Mouse (Mus musculus) gastrocnemius, postnatal 36 days (tissue): ENCODE measurements at regions not wholly inside any gene's neighbourhood (a gene's known extent, or its start where the extent isn't known, plus 50 kb on each side); places are given as distances from the start of the nearest gene placed in this dataset.
"Not testable (repeated sequence)": the region's sequence is repeated elsewhere in the genome, so short reads cannot be mapped to it uniquely, and the experiment has no call there.

ENCODE experiments used
- DNase-seq, 2 experiments: peaks; one replicate each; pipeline ENCODE4 v3.0.0; 2022
- intact Hi-C: fragments of 180-260 bp; cut with DNase I; formaldehyde crosslinking; loops from one replicate; pipeline ENCODE4 v1.15.1; 2025

GRCm38 (mm10) chr3:126011269-126011668, 72.8 kb upstream of the Ugt8a start:
- no peak for DNase-seq
- intact Hi-C loops: loop anchor here (5.0 kb wide), 1 partner anchor 391 kb away; no protein-coding TSS in a partner anchor

DNA sequence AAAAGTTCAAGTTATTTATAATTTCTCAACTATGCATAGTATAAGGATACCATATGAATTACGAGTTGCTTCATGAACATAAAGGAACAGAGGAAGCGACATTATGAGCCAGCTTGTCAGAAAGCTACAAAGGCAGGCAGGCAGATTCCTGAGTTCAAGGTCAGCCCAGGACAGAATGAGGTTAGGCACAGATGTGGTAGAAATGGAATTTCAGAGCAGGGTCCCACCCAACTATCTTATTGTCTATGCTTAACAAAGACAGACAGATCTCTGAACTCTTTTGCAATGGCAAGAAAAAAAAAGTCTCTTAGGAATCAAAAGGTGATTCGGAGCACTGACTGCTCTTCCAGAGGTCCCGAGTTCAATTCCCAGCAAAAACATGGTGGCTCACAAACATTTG, 77.7 kb upstream of the Ugt8a start:
- intact Hi-C loops: no loop called here
- DNase-seq: no peak

- DNase-seq: no peak
- intact Hi-C loops: no loop called here
Observed at GRCm38 (mm10) chr3:126044327-126044726, 105.9 kb upstream of the Ugt8a start.

GRCm38 (mm10) chr3:126044861-126045260, 106.4 kb upstream of the Ugt8a start:
- intact Hi-C loops: no loop called here
- no peak for DNase-seq

DNA sequence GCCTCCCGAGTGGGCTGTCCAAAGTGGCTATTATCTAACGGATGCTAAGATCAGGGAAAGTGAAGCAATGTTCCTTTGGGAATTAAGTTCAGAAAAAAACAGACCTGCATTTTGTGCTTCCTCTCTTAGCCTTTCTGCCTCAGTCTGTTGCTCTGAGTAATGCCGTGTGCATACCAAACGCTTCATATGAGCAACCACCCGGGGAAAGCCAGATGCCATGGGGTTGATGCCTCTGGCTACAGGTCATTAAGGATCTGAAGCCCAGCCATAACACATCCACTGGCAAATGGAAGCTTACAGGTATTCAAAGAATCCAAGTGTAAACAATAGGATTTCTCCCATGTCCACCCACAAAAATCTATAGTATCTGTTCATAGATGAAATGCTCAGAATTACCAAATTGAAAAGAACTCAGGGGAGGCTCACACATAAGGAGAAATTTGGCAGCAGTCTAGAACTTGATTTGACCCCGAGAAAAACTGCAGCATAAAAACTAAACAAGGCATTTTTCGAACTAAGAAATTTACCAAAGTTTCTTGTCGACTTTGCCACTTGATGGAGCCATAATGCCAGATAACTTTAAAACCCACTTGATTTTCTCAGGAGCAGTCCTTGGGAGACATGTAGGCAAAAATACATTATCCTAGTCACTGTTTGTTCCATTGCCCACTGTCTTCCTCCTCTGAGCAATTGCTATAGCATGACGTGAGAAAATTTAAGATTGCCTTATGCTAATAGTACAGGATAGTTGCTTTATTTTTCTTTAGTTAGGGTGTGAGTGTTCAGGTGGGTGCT, 107.8 kb upstream of the Ugt8a start:
- intact Hi-C loops: no loop called here
- no peak for DNase-seq

DNA sequence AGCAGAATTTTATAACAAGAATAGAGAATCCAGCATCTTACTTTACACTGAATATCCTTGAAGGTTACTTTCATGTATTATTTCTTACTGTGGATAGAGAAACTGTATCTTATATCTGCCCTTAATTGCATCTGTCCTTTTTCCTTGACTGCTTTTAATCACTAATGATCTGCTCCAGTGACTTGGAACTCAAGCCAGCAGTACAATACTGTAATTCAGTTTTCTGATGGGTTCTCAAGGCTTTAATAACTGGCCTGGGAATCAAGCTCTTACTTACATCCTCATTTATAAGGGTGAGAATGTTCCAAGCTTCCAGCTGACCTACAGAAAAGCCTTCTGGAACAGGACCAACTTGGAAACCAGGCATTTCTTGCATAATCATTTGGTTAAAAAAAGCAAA, 120.2 kb upstream of the Ugt8a start:
- no peak for DNase-seq
- intact Hi-C loops: no loop called here

DNA sequence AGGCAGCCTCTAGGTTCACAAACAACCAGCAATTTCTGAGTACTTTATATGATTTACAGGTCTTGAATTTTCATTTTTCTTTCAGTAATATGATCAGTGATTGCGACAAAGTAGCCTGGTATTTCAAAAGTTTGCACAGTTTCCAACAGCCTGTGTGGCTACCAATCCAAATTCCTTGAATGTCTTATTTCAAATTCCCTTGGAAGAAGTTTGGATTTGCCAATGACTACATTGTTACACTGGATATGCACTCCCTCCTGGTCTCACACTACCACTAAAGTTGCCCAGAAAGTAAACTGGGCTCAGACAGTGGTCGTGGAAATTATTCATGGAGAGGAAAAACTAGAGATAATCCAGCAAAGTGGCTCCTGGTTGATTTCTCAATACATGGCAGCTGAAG, 166.7 kb upstream of the Ugt8a start:
- intact Hi-C loops: no loop called here

DNA sequence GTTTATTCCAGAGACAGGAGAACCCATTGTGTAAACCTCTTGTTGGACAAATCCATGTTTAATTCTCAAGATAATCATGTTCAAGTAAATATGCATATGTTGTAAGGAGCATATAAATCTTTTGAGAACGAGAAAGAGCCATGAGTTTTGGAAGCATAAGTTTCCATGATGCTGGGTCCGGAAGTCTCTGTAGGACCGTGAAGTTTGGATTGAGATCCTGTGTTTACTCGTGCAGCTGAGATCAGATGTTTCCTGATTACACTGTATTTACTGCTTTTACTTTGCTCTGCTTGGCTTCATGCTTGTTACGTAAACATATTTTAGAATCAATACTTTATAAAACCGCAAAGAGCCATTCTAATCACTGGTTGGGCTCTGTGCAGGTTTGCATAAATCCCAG, 171.0 kb upstream of the Ugt8a start:
- intact Hi-C loops: no loop called here
- DNase-seq: no peak

More for the DNA sequence above, 166.7 kb upstream of the Ugt8a start:
- no peak for DNase-seq

DNA sequence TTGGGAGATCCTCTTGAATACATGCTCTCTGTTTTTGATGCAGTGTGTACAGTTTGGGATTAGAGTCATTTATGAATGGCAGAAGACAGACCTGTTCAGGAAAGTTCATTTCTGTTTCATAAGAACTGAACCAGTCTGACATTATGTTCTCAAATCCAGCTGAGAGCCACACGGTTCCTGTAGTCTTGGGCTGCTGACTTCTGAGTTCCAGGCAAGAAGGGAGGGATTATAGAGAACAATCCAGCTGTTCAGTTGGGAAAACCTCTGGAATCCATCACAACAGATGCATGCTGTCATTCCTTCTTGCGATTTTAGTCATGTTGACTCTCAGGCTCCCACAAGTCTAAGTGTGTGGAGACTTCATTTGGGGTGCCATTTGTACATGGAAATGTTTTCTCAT, 179.4 kb upstream of the Ugt8a start:
- intact Hi-C loops: no loop called here
- DNase-seq: no peak

GRCm38 (mm10) chr3:126122323-126123259, 184.2 kb upstream of the Ugt8a start:
- intact Hi-C loops: no loop called here

GRCm38 (mm10) chr3:126166542-126166941, 196.9 kb upstream of the Arsj start:
- intact Hi-C loops: no loop called here
- DNase-seq: no peak

More at GRCm38 (mm10) chr3:126122323-126123259, 184.2 kb upstream of the Ugt8a start:
- no peak for DNase-seq

GRCm38 (mm10) chr3:126209024-126209423, 154.5 kb upstream of the Arsj start:
- intact Hi-C loops: no loop called here
- DNase-seq: no peak

DNA sequence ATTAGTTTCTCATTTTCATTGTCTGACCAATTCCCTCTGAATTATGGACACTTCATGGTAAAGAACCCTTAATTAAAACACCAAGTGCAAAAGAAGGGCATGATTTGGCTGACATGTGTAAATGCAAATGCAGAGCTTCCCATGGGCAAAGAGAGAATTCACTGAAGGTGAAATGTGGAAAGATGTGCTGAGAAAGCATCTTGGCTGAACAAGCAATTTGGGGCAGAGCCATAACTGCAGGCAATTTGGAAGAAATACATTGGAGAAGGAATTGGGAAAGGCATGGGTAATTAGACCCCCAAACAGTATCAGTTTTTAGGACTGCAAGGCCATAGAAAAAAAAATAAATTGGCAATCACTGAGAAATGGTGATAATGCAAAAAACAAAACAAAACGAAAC, 153.3 kb upstream of the Arsj start:
- intact Hi-C loops: no loop called here
- DNase-seq: no peak

DNA sequence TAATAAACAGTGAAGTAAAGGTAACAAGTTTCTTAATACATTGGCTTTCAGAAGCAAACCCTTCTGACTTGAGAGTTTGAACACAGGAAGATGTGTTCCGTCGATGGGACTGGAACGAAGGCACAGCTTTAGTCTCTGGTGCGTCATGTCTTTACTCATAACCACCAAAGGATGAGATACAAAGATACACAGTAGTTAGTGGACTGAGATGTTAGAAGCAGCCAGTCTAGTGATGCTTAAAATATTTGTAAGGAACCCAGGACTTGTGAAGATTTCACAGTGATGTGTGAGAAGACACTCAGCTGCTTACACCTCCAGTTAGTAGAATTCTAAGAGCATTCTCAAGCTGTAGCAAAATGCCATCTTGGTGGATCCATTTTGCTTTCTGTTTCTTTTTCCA, 135.9 kb upstream of the Arsj start:
- no peak for DNase-seq
- intact Hi-C loops: no loop called here

DNA sequence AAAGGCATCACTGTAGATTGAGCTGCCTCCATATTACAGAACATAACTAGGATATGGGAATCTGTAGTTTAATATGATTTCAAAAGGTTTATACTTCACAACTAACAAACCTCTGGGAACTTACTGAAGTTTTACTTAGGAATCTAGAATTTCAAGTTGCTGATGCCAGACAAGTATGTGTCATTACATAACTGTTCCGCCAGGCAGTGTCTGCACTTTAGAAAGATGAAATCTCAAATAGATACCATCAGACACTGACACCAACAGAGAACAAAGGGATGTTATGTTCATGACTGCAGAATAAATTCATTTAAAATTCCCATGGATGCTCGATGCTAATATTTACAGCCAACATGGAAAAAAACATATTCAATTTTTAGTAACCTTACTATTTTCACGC, 117.7 kb upstream of the Arsj start:
- DNase-seq: no peak
- intact Hi-C loops: no loop called here

GRCm38 (mm10) chr3:126261270-126261669, 102.2 kb upstream of the Arsj start:
- intact Hi-C loops: no loop called here
- no peak for DNase-seq

- intact Hi-C loops, DNase-seq: not testable (repeated sequence)
Observed at GRCm38 (mm10) chr3:126272027-126272426, 91.5 kb upstream of the Arsj start.

GRCm38 (mm10) chr3:126273566-126273965, 89.9 kb upstream of the Arsj start:
- intact Hi-C loops: no loop called here
- no peak for DNase-seq

- intact Hi-C loops: no loop called here
- no peak for DNase-seq
Observed at GRCm38 (mm10) chr3:126276008-126276700, 87.3 kb upstream of the Arsj start.

DNA sequence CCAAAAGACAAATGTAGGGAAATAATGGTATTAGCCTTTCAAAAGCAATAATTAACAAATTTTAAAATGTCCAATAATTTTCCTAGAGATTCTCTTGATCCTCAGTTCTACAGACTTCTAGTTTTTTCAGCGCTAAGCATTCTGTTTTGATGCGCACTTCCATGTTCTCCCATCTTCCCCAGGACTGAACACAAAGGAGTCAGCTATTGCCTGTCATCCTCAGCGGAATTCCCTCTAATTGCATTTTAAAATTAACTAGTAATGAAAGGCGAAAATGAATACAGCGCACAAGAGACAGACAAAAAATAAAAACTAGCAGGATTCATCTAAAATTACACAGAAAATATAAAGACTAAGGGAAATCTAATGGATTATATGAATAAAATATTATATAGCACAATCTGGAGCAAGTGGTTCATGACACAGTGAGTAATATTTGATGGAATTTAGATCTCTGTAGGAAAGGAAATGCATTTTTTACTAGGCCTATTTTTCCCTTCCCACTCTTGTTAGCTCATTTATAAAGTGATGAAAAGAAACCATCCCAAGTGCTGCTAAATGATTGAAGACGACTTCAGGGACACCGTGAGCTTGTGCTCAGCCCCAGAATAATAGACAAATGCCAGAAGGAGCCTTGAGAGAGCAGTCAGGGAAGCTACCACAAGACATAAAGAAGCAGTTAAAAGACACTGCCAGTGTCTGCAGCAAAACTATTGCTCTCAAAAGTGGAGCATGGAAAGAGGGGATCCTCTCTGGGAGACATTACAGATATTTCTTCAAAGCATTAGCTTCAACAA, 79.0 kb upstream of the Arsj start:
- no peak for DNase-seq
- intact Hi-C loops: no loop called here
